Mouse (Mus musculus): Measurements from ENCODE around the gene Mamstr. TPM values are rescaled to one million over a fixed set of nuclear protein-coding genes. Genes with fewer than 3 reads are reported as not detected.
"Not testable (repeated sequence)": the region's sequence is repeated elsewhere in the genome, so short reads cannot be mapped to it uniquely, and the experiment has no call there.

Gene Mamstr
- total RNA-seq, 2 experiments from 2014 or later = 1.7 TPM

- no peak for DNase-seq (ENCODE audit: low spot score in 2 of 2)
Observed at GRCm38 (mm10) chr7:45649351-45649750, 9.6 kb downstream of the Mamstr start.

- DNase-seq (ENCODE audit: low spot score in 2 of 2) = not testable (repeated sequence)
Observed at GRCm38 (mm10) chr7:45650484-45650883, 10.7 kb downstream of the Mamstr start.

GRCm38 (mm10) chr7:45654424-45655047 is 14.8 kb downstream of the Mamstr start:
- no peak for DNase-seq (ENCODE audit: low spot score in 2 of 2)

- DNase-seq (ENCODE audit: low spot score in 2 of 2) = no peak
Observed at GRCm38 (mm10) chr7:45660746-45661478, 21.1 kb downstream of the Mamstr start.

GRCm38 (mm10) chr7:45661702-45662101 is 21.9 kb downstream of the Mamstr start:
- not testable (repeated sequence) for DNase-seq (ENCODE audit: low spot score in 2 of 2)

- DNase-seq (ENCODE audit: low spot score in 2 of 2) = no peak
Observed at GRCm38 (mm10) chr7:45665303-45666138, 25.7 kb downstream of the Mamstr start.

- no peak for DNase-seq (ENCODE audit: low spot score in 2 of 2)
Observed at GRCm38 (mm10) chr7:45666161-45666560, 26.4 kb downstream of the Mamstr start, which contains the start of gene Fut2. TSS of gene Fut2 (minus strand) at chr7:45666394.

GRCm38 (mm10) chr7:45667761-45668160 is 28.0 kb downstream of the Mamstr start:
- peak in 1 of 2 experiments; percentile 51 for DNase-seq (ENCODE audit: low spot score in 2 of 2)

- DNase-seq (ENCODE audit: low spot score in 2 of 2) = no peak
Observed at GRCm38 (mm10) chr7:45668921-45669320, 29.1 kb downstream of the Mamstr start.

- no peak for DNase-seq (ENCODE audit: low spot score in 2 of 2)
Observed at GRCm38 (mm10) chr7:45677627-45678295, 38.0 kb downstream of the Mamstr start.

- DNase-seq (ENCODE audit: low spot score in 2 of 2) = no peak
Observed at GRCm38 (mm10) chr7:45678513-45678912, 38.7 kb downstream of the Mamstr start.

- no peak for DNase-seq (ENCODE audit: low spot score in 2 of 2)
Observed at GRCm38 (mm10) chr7:45679966-45680621, 40.3 kb downstream of the Mamstr start.

- no peak for DNase-seq (ENCODE audit: low spot score in 2 of 2)
Observed at GRCm38 (mm10) chr7:45681046-45681736, 41.4 kb downstream of the Mamstr start.

GRCm38 (mm10) chr7:45682144-45683126 is 42.7 kb downstream of the Mamstr start:
- DNase-seq (ENCODE audit: low spot score in 2 of 2) = peak; percentile 92 to 93

GRCm38 (mm10) chr7:45683396-45684050 is 43.7 kb downstream of the Mamstr start, which contains the start of gene Ntn5:
TSS of gene Ntn5 (plus strand) at chr7:45684022.
- no peak for DNase-seq (ENCODE audit: low spot score in 2 of 2)

GRCm38 (mm10) chr7:45685811-45686210 is 46.0 kb downstream of the Mamstr start:
- DNase-seq (ENCODE audit: low spot score in 2 of 2) = no peak

- DNase-seq (ENCODE audit: low spot score in 2 of 2) = no peak
Observed at GRCm38 (mm10) chr7:45686841-45687240, 47.1 kb downstream of the Mamstr start.

GRCm38 (mm10) chr7:45689099-45689498 is 49.3 kb downstream of the Mamstr start:
- no peak for DNase-seq (ENCODE audit: low spot score in 2 of 2)

All from layer of hippocampus, postnatal 10 days (tissue).